Mouse (Mus musculus): ENCODE results near the gene Zc3h12a.

The Zc3h12a gene

DNA sequence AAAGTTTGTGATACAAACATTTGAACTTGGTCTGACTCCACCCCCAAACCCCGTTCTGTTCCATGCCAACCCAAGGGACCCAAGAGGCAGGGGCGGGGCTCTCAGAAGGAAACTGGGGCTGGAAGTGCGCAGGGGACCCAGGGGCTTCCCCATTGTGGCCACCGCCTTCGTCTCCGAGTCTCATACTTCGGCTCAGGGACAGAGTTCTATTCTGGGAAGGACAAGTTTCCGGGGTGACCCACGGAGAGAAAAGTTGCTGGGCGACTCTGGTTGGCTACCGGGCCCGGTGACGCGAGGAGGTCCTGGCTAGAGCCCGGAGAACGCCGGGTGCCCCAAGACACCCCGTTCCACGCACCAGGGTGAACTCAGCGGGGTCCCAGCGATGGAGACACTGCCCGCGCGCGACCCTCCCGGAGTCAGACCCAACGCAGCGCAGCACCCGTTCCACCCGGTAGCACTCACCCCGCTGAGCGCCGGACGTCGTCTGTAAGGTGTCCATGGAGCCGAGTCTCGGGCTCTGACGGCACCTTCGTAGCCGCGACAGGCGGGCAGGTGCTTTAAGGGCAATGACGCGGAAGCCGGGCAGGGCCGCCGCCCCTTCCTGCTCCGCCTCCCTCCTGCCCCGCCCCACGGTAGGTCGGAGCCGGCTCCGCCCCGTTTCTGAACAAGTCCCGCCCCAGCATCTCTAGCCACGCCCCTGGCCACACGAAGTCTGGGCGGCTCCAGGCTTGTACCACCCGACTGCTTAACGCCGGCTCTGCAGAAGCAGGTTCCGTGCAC is at the start of gene Zc3h12a:
Gene Zc3h12a, minus strand, starts transcription at position 536 of the 780 bp plus-strand sequence.
- WGBS = under 1% methylated on average over 62 of the region's 62 CpGs

DNA sequence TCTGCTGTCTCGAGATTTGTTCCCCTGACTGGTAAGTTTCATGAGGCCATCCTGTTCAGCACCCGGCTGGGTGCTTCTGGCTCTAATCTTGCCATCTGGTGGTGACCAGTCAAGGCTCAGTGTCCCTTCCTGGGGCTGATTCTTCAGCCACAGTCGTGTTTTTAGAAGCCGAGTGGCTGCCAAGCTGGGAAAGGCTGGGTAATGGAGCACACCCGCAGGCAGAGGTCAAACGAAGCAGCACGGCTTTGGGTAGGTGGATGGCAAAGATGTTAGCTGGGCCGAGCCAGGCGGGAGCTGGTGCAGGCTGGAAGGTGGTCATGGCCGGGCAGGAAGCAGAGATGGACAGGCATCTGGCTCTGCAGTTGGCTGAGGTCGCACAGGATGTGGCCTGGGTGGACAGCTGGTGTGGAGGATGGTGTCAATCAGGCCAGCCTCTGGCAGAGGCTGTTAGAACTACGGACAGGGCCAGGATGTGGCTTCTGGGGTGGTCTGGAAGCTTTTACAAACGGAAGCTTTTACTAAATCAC is 49.1 kb upstream of the Zc3h12a start:
- 55% methylated on average over 13 of the region's 13 CpGs for WGBS

DNA sequence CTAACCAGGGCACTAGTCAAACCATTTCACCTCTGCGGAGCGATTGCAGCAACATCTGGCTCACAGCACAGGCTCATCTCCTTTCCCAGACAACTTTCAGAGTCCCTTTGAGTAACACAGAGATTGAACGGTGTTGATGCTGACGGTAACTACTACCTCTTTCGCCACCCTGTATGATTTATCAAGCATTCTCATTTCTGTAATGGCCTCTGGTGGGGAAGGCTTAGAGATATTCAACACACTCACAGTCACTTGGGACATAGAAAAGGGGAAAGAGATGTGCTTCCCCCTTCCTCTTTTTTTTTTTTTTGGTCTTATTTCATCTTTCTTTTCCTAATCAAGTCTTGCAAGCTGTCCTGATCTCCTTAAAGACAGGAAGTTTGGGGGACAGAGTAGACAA is 48.5 kb upstream of the Zc3h12a start:
- 94% methylated on average over 5 of the region's 5 CpGs for WGBS

DNA sequence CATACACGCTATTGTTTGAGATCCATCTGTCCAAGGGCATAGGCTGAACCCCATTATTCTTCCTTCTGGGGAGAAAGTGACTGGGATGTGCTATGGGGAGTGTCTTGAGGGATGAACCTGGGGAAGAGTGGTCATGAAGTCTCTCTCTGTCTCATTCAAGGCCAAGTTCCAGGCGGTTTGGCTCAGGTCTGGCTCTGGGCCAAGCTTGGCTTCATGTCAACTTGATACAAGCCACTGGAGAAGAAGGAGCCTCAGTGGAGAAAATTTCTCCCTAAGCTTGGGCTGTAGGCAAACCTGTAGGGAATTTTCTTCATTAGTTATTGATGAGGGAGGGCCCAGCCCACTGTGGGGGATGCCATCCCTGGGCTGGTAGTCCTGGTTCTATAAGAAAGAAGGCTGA is 48.0 kb upstream of the Zc3h12a start:
- 49% methylated on average over 2 of the region's 2 CpGs for WGBS

DNA sequence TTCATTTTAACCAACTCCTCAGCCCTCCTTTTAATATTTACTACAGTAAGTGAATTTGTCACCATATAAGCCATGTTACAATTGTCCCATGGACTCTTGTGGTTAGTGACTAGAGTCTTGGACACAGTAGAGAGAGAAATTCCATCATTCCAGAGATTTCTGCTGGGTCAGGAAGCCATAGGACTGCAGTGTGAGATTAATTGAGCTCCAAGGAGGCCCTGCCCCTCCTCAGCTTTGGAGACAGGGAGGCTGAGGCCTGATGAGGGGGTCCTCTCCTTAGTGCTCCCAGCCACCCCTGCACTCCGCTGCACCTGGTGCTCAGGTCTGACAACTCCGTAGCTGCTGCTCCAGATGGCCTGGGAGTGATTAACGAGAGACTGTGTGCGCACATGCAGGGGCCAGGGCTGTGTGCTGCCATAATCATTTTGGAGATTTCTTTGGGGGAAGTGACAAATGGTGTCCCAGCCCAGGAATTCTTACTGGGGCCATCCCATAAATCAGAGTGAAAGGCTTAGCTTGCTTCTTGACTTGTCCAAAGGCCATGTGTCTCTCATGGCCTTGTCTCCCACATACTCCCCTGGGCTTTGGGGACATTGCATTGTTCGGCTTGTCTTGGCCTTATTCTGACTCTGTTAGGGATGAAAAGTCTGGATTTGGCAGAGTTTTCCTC is 47.0 kb upstream of the Zc3h12a start:
- WGBS = 90% methylated on average over 5 of the region's 5 CpGs

DNA sequence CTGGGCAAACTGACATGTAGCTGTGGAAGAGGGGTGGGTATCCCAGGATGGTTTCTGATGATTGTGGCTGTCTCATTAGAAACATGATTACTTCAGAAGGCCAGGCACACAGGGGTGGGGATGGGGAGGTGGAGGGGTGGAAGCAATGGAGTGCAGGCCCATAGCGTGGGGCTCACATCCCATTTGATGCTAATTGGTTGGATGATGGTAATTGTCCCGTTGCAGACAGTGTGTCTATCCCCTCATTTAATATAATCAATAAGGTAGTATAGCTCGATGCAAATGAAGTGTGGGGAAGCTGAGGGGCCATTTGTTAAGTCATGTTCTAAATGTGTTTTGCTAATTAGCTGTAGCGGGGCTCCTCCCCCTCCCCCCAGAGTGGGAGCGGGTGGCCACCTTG is 45.5 kb upstream of the Zc3h12a start:
- 46% methylated on average over 5 of the region's 5 CpGs for WGBS

DNA sequence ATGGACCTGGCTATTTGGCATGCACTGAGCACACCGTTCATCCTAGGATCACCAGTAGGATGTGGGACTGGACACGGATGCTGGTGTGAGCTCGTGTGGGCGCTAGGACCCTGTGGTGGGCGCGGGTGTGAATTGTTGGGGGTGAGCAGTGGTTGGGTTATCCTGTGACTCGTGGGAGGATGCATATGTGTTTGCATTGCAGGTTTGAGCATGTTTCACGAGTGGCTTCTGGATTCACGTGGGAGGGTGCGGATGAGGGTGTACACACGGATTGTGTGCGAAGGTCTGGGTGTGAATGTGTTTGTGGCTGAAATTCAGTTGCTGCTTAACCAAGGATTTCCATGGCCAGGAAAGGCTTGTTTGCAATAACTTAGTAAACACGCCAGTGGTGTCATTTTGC is 45.1 kb upstream of the Zc3h12a start:
- WGBS = 66% methylated on average over 13 of the region's 13 CpGs

DNA sequence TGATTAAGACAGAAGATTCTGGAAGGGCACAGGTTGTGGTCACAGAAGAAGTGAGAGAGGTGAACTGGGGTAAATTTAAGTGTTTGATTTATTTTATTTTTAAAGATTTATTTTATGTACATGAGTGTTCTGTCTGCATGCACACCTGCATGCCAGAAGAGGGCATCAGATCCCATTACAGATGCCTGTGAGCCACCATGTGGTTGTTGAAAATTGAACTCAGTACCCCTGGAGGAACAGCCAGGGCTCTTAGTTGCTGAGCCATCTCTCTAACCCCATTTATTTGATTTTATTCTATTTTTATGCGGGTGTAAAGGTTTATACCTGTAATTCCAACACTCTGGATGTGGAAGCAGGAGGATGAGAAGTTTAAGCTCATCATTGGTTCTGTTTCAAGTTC is 40.1 kb upstream of the Zc3h12a start:
- 83% methylated on average over 1 of the region's 1 CpGs for WGBS

DNA sequence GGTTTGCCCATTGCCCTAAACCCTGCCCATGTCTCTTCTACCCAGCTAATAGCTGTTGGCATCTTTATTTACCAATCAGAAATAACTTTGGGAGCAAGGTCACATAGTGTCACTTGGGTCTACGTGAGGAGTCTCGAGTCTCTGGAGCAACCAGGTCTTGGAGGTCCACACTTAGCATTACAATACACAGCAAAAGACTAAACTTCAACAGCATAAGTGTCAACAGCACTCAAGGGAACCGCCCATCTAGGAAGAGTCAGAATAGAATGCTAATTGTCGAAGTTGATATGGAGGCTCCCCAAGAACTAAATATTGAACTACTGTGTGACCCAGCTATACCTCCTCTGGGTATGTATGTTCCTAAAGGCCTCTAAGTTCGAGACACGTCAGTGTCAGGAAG is 37.2 kb upstream of the Zc3h12a start:
- WGBS = 94% methylated on average over 6 of the region's 6 CpGs

DNA sequence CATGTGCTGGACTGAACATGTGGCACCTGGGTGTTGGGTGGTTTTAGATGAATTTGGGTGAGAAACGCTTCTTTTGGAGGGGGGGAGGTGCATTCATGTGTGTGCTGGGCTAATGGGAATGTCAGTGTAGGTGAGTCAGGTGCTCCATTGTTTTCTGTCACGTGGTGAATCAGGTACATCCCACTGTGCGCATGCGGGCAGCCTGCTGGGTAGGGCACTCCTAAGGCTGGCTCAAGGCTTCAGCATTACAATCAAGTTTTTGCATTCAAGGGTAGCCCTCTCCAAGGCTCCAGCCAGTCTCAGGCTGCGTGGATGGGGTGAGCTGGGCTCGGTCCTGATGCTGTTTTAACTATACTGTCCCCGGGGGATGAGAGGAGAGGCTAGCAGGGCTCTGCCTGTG is 35.1 kb upstream of the Zc3h12a start:
- WGBS = 78% methylated on average over 7 of the region's 7 CpGs

DNA sequence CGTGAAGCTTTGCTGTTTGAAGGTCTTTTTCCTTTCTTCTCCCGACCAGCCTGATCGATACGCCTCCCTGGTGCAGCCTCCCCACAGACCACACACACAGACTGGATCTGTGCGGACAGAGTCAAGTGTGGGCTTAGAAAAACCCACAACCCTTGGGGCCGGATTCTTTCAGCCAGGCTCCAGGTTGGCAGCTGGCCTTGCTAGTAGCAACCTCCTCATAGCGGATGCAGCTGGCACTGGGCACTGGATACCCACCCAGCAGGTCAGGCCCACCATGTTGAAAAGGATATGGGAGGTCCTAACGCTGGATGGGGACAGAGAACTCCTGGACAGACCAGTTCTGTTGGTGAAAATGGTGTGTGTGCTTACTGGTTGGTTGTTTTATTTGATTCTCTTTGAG is 33.8 kb upstream of the Zc3h12a start:
- 78% methylated on average over 8 of the region's 8 CpGs for WGBS

DNA sequence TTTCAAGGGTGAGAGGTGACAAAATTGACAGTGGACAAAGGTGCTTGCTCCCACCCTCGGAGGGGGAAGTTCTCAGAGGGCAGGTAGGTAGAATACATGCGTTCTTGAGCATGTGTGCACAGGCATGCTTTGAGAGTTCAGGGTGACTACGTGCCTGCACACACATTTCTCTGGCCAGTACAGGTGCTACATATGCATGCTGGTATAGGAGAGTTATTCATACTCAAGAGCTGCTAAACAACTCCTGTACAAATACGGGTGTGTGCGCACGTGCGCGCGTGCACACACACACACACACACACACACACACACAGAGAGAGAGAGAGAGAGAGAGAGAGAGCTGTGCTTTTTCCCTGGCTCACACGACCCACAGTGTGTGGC is 33.3 kb upstream of the Zc3h12a start:
- WGBS = 74% methylated on average over 10 of the region's 10 CpGs

DNA sequence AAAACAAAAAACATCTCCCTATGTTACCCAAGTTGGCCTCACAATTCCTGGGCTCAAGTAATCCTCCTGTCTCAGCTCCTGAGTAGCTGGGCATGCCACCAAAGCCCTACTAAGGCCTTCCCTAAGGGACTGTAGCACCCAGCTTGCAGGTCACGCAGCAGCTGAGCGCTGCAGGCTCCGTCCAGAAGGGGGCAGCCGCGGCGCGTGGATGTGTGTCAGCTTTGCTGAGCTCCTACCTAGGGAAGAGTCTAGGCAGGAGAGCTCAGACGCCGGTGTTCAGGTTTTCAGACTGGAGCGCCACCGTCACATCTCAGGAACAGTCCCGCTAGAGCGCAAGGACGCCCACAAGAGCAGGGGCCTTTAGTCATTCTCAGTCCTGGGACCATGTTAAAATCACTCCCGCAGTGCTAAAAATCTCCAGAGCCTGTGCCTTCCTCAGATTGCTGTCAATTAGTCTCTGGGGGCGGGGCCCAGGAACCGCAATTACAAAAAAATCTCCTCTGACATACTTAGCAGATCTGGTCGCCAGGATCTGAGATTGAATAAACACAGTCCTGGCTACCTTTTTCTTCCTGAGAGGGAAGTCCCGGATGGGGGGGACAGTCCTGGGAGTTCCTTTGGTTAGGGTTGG is 32.8 kb upstream of the Zc3h12a start:
- WGBS = 4% methylated on average over 19 of the region's 19 CpGs

DNA sequence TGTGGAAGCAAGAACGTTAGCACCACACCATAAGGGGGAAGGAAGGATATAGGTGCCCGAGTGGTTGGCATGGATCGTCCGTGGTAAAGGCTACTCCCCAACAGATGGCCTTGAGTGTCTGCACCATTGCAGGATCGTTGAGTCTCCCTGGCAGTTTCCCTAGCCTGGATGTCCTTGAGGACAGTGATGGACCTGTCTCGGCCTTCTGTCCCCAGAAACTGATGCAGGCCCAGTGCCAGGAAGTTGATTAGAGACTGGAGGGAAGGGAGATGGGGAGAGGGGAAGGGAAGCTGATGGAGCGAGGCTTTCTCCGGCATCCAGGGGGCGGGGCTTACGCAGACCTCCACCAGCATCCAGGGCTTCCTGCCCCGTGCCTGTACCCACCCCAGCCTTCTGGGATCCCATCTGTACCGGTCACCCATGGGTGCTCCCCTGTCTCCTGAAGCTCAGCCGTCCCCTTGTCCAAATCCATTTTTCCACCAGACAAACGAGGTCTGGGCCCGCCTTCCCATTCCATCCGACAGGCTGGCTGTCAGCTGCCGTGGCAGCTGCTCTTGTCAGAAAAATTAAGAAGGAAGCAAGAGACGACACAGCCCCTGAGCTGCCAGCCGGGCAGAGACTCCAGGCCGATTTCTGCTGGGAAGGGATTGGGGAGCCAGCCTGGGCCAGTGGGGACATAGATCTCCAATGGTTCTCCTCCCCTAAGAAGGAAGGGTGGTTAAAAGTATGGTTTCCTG is 31.1 kb upstream of the Zc3h12a start:
- 63% methylated on average over 20 of the region's 20 CpGs for WGBS

DNA sequence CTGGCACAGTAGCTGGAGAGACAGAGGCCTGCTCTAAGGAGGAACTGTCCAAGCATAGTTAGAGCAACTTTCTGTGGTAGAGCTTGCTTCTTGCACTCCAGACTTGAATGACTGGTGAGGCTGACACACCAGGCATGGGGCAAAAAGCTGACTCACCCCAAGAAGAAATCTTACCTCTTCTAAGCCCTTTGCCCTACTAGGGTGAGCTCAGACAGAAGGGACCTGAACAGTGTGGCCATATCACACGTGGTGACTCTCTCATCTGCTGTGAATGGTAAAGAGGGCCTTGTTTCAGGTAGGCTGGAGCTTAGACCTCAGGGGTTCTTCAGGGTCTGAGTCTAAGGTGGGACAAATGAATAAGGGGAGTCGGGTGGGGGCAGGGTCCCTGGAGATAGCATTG is 30.4 kb upstream of the Zc3h12a start:
- 88% methylated on average over 2 of the region's 2 CpGs for WGBS

DNA sequence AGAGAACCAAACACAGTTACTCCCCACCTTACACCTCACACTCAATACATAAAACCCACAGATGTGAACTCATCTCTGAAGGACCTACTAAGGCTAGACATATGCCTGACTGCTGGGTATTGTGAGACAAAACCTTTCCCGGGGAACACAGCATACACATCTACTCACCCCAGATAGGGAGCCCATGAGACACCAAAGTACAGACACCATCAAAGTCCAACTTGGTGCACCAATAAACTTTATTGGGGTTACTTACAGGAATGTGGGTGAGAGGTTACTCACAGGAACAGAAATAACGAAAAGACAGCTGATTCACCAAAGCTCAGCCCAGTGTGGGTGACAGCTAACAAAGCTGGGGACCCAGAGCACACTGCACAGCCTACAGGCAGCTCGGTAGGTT is 29.7 kb upstream of the Zc3h12a start:
- WGBS = 90% methylated on average over 3 of the region's 3 CpGs

DNA sequence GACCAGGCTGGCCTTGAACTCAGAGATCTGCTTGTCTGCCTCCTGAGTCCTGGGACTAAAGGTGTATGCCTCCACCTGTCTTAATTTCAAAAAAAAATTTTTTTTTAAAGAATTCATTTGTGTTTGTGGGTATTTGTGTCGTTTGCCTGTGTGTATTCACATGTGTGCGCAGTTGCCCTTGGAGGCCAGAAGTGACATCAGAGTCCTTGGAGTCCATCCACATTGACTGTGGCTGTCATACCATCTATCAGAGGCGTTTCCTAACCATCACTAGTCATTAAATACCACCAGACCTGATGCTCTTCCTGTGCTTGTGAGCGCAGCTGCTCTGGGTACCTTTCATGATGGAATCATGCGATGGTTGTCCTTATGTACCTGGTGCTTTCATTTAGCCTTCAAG is 28.0 kb upstream of the Zc3h12a start:
- WGBS = 91% methylated on average over 5 of the region's 5 CpGs

DNA sequence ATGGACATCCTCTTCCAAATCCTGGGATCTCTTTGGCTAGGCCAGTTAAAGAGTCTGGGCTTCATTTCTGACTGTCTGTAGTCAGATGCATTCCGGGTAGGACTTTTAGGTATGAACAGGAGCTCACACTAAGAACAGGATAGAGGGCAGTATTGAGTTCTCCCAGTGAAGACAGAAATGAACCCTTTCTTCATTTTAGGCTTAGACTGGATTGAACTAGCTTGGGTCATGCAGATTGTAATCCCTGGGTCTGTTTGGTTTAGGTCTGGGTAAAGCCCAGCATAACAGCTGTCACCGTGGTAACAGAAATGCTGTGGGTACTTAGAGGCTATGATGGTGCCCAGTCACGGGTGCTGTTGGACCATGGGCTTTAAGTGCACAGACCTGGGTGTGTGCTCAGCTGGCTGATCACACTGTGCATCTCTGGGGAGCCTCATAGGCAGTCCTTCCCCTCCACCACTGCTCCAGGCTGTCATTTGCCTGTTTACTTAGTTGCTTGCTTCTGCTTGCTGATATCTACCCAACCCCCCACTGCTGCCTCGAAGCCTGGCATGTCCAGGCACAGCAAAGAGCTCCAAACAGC is 26.1 kb upstream of the Zc3h12a start:
- 80% methylated on average over 4 of the region's 4 CpGs for WGBS

DNA sequence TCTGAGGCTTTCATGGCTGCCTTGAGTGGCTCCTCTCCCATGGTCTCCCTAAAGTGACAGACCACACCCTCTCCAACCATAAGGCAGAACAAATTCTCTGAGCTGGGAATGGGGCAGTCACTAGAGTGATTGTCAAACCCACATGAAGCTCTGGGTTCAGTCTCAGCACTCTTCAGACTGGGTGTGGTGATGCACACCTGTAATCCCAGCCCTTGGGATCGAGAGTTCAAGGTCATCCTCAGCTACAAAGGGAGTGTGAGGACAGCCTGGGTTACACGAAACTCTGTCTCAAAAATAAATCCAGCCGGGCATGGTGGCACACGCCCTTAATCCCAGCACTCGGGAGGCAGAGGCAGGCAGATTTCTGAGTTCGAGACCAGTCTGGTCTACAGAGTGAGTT is 24.8 kb upstream of the Zc3h12a start:
- 90% methylated on average over 6 of the region's 6 CpGs for WGBS

DNA sequence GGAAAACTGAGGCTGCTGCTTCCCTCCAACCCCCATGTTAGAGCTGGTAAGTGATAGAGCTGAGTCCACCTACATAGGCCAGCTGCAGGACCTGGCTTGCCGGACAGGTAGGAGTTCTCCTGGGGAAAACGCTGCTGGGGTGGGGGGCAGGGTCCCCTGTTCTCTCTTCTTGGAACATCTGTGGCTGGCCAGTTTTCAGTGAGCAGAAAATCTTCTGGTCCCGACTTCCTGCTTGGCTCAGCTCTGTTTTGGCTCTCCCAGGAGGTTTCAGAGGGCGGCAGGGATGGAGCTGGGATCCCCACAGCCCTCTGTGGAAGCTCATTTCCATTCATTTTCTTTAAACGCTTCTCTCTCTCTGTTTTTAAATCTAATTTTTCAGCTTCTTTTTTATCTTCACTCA is 21.8 kb upstream of the Zc3h12a start:
- 38% methylated on average over 5 of the region's 5 CpGs for WGBS

DNA sequence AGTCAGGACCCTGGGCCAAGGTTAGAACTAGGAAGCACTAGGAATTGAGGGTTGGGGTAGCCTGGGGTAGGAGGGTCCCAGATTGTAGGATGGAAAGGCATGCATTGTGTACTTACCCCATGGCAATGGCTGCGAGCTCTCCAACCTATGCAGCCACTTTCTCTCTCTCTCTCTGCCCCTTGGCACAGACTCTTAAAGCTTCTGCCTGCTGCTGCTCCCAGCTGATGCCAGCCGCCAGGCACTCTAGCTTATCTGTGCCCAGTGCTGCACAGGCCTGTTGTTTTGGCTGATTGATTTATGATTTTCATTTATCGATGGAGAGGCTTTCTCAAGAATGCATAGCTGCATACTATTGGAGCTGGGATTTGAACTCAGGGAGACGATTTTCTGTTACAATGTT is 20.3 kb upstream of the Zc3h12a start:
- 94% methylated on average over 4 of the region's 4 CpGs for WGBS

DNA sequence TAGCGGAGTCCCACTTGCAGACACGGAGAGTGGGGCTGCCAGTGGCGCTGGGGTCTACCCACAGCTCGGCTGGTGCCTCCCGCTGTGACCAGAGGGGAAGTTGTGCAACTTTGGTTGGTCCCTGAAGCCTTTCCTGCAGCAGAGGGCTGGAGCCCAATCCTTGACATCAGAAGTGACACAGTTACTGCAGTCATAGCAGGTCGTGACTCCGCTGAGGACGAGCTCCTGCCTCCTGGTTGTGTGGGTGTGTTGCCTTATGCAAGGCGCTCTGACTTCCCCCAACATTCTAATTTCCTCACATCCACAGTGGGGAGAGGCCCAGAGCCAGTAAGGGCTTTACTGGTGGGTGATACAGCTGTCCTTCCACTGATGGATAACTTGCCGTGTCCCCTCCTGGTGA is 17.6 kb upstream of the Zc3h12a start:
- WGBS = 14% methylated on average over 10 of the region's 10 CpGs
